Mouse (Mus musculus): ENCODE measurements at regions not wholly inside any gene's neighbourhood (a gene's known extent, or its start where the extent isn't known, plus 50 kb on each side); places are given as distances from the start of the nearest gene placed in this dataset.

DNA sequence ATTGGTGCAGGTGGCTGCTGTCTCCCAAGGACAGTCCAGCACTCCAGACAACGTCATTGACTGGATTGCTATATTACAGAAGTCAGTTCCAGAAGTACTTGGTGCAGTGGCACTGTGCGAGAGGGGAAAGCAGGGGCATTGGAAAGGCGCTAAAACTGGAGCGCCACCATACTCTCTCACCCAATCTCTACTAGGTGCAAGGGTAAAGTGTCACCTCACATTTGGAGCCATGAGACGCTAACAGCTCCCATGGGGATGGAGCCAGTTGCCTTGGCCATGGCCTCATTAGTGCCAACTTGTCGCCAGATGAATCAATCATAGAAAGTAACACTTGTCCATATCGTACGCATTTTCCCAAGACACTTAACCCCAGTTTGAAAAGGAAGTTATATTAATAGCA is 1617.2 kb upstream of the Gulo start:
- H3K4me1 ChIP-seq (ENCODE audit: insufficient read depth, low read length): no peaks in the 10 kb centered on the region
- no peak overlapping the region for H3K27ac ChIP-seq (ENCODE audit: low read depth, low read length)
- no peak for TF ChIP-seq CTCF (IDR thresholded peaks at IDR 0.05)
- no peak for ATAC-seq (ENCODE audit: low FRiP score)
- WGBS: 90% methylated on average over 8 of the region's 8 CpGs
- H3K27me3 ChIP-seq (ENCODE audit: insufficient read depth, low read length): no peaks in the 10 kb centered on the region
- no peak overlapping the region for H3K4me2 ChIP-seq (ENCODE audit: low read depth, low read length, poor library complexity, severe bottlenecking)
- no peaks in the 10 kb centered on the region for H3K36me3 ChIP-seq (ENCODE audit: insufficient read depth, low read length)
- H3K9me3 ChIP-seq (ENCODE audit: low read length): no peaks in the 10 kb centered on the region
- H3K4me3 ChIP-seq (ENCODE audit: low read depth, low read length): no peak overlapping the region
- H3K9ac ChIP-seq (replicated peaks; ENCODE audit: low read length, poor library complexity, severe bottlenecking): no peak overlapping the region
- no peak for DNase-seq (ENCODE audit: low spot score)

DNA sequence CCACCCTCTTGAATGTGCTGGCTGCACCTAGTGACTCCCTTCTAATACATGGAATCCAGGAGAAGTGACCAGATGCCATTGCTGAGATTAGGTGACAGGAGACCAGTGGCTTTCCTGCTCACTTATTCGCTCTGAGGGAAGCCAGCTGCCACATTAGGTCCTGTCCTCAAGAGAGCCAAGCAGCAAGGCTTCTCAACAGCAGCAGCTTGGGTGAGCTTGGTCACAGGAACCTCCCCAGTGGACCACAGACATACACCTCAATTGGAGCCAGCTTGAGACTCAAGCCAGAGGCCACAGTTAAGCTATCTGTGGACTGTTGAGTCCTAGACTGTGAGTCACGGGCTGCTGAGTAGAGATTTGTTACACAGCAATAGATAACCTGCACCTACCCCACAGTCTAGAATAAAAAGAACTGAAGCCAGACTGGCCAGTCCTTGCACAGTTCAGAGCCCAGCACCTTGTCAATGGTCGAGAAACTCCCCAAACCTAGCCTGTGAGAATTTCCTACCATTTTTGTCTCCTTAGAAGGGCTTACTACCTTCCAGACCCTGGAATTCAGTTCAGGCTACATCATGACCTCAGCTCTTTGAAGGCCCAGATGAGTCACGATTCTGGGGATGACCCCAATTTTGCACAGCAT is 1615.0 kb upstream of the Gulo start:
- Histone ChIP-seq H3K4me3 (ENCODE audit: low read depth, low read length) (no peak overlapping the region), H3K27ac (ENCODE audit: low read depth, low read length) (no peak overlapping the region), H3K9ac (replicated peaks; ENCODE audit: low read length, poor library complexity, severe bottlenecking) (no peak overlapping the region), H3K27me3 (ENCODE audit: insufficient read depth, low read length) (no peaks in the 10 kb centered on the region), H3K36me3 (ENCODE audit: insufficient read depth, low read length) (no peaks in the 10 kb centered on the region), H3K4me2 (ENCODE audit: low read depth, low read length, poor library complexity, severe bottlenecking) (no peak overlapping the region), H3K9me3 (ENCODE audit: low read length) (no peaks in the 10 kb centered on the region), H3K4me1 (ENCODE audit: insufficient read depth, low read length) (no peaks in the 10 kb centered on the region)
- ATAC-seq (ENCODE audit: low FRiP score): no peak
- WGBS: 83% methylated on average over 4 of the region's 4 CpGs
- DNase-seq (ENCODE audit: low spot score): no peak
- TF ChIP-seq CTCF (IDR thresholded peaks at IDR 0.05): no peak

DNA sequence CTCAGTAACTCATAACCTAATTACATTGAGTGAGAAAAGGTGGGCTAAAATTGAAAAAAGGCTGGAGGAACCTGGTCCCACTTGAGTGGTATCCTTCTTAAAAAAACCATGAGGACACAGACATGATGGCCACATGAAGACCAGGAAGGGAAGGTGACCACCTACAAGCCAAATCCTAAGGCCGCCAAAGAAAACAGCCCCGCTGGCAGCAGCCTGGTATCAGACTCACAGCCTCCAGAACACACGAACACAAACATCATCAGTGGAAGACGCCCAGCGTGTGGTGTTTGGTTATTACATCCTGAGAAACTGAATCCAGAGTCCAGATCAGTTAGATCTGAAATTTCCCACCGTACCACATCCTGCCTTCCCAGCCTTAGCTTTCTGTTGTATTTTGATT is 1613.9 kb upstream of the Gulo start:
- no peaks in the 10 kb centered on the region for H3K36me3 ChIP-seq (ENCODE audit: insufficient read depth, low read length)
- DNase-seq (ENCODE audit: low spot score): no peak
- no peaks in the 10 kb centered on the region for H3K9me3 ChIP-seq (ENCODE audit: low read length)
- H3K27me3 ChIP-seq (ENCODE audit: insufficient read depth, low read length): no peaks in the 10 kb centered on the region
- WGBS: 84% methylated on average over 6 of the region's 6 CpGs
- ATAC-seq (ENCODE audit: low FRiP score): no peak
- no peak overlapping the region for H3K27ac ChIP-seq (ENCODE audit: low read depth, low read length)
- H3K4me2 ChIP-seq (ENCODE audit: low read depth, low read length, poor library complexity, severe bottlenecking): no peak overlapping the region
- H3K4me3 ChIP-seq (ENCODE audit: low read depth, low read length): no peak overlapping the region
- H3K9ac ChIP-seq (replicated peaks; ENCODE audit: low read length, poor library complexity, severe bottlenecking): no peak overlapping the region
- H3K4me1 ChIP-seq (ENCODE audit: insufficient read depth, low read length): no peaks in the 10 kb centered on the region
- no peak for TF ChIP-seq CTCF (IDR thresholded peaks at IDR 0.05)

DNA sequence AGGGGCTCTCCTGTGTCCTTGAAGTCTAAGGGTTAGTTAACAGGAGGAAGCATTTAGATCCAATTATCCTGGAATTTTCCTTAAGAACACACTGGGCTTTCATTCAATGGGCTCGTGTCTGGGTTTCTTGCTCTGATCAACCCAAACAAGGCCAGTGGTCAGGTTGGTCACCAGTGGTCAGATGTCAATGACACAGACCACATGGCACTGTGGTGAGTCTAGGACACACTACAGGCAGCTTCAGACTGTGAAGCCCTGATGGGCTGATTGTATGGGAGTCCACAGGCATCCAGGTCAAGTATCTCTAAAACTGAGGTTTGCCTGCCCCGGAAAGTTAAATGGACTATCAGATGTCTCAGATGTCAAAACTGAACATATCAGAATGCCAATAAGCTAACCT is 1612.5 kb upstream of the Gulo start:
- Histone ChIP-seq H3K4me2 (ENCODE audit: low read depth, low read length, poor library complexity, severe bottlenecking) (no peak overlapping the region), H3K9me3 (ENCODE audit: low read length) (no peaks in the 10 kb centered on the region), H3K4me3 (ENCODE audit: low read depth, low read length) (no peak overlapping the region), H3K4me1 (ENCODE audit: insufficient read depth, low read length) (no peaks in the 10 kb centered on the region), H3K27ac (ENCODE audit: low read depth, low read length) (no peak overlapping the region), H3K9ac (replicated peaks; ENCODE audit: low read length, poor library complexity, severe bottlenecking) (no peak overlapping the region), H3K27me3 (ENCODE audit: insufficient read depth, low read length) (no peaks in the 10 kb centered on the region), H3K36me3 (ENCODE audit: insufficient read depth, low read length) (no peaks in the 10 kb centered on the region)
- WGBS: 76% methylated on average over 2 of the region's 2 CpGs
- ATAC-seq (ENCODE audit: low FRiP score) (no peak), DNase-seq (ENCODE audit: low spot score) (no peak)
- no peak for TF ChIP-seq CTCF (IDR thresholded peaks at IDR 0.05)

DNA sequence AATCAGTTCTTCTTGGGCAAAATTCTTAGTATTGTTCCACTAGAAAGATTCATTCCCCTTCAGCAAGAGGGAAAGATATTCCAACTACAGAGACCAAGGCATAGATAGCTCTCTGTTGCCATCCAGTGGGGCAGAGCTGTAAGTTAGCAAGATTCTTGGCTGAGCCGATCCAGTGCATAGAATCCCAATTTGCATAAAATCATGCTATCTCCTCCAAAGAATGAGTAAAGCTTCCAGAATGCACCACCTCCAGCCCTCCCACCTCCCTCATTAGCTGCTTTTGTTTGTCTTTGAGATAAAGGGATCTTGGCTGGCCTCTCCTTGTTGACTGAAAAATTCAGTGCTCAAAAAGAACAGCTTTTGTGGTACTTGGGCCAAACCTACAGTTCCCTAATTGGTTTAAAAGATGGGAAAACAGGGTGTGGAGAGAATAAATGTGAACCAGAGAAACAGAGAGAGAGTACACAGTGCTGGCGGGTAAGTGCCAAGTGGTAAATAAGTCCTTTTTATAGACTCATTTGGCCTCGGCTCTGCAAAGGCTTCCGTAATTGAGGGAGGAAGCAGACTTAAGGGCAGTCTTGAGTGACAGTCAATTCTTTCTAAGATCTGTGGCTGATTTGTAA is 1612.0 kb upstream of the Gulo start:
- no peaks in the 10 kb centered on the region for H3K9me3 ChIP-seq (ENCODE audit: low read length)
- no peak overlapping the region for H3K4me2 ChIP-seq (ENCODE audit: low read depth, low read length, poor library complexity, severe bottlenecking)
- peak; percentile 96 for TF ChIP-seq CTCF (IDR thresholded peaks at IDR 0.05)
- no peaks in the 10 kb centered on the region for H3K27me3 ChIP-seq (ENCODE audit: insufficient read depth, low read length)
- no peak overlapping the region for H3K4me3 ChIP-seq (ENCODE audit: low read depth, low read length)
- H3K36me3 ChIP-seq (ENCODE audit: insufficient read depth, low read length): no peaks in the 10 kb centered on the region
- ATAC-seq (ENCODE audit: low FRiP score): peak; percentile 60; the same call in 1 of the 2 replicates
- no peak overlapping the region for H3K27ac ChIP-seq (ENCODE audit: low read depth, low read length)
- H3K4me1 ChIP-seq (ENCODE audit: insufficient read depth, low read length): no peaks in the 10 kb centered on the region
- WGBS: 41% methylated on average over 4 of the region's 4 CpGs
- peak; percentile 88 for DNase-seq (ENCODE audit: low spot score)
- no peak overlapping the region for H3K9ac ChIP-seq (replicated peaks; ENCODE audit: low read length, poor library complexity, severe bottlenecking)

DNA sequence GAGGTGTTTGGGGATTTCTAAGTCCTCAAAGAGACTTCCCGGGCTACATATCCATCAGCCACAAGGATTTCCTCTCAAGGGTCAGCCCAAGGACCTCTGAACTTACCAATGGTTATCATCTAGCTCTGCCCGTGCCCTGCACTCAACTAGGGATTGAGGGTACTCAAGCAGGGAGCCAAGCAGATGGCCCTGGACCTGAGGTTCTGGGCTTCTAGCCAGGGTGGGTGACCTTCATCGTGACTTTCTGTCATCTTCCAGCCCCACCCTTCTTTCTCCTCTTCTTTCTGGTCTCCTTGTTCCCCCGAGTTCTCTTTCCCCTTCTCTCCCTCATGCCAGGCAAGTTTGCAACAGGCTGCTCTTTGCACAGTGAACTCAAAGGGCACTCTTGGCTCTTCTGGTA is 1610.6 kb upstream of the Gulo start:
- H3K27ac ChIP-seq (ENCODE audit: low read depth, low read length): no peak overlapping the region
- TF ChIP-seq CTCF (IDR thresholded peaks at IDR 0.05): no peak
- no peaks in the 10 kb centered on the region for H3K9me3 ChIP-seq (ENCODE audit: low read length)
- ATAC-seq (ENCODE audit: low FRiP score): no peak
- no peaks in the 10 kb centered on the region for H3K27me3 ChIP-seq (ENCODE audit: insufficient read depth, low read length)
- H3K4me1 ChIP-seq (ENCODE audit: insufficient read depth, low read length): no peaks in the 10 kb centered on the region
- no peak overlapping the region for H3K9ac ChIP-seq (replicated peaks; ENCODE audit: low read length, poor library complexity, severe bottlenecking)
- H3K36me3 ChIP-seq (ENCODE audit: insufficient read depth, low read length): no peaks in the 10 kb centered on the region
- H3K4me3 ChIP-seq (ENCODE audit: low read depth, low read length): no peak overlapping the region
- H3K4me2 ChIP-seq (ENCODE audit: low read depth, low read length, poor library complexity, severe bottlenecking): no peak overlapping the region
- no peak for DNase-seq (ENCODE audit: low spot score)
- 92% methylated on average over 4 of the region's 4 CpGs for WGBS

Data from midbrain, postnatal 0 days (tissue).